Mouse (Mus musculus) heart, adult 11 months (tissue): ENCODE results near the gene Ccnt2.

Experiments used
- DNase-seq: peaks from one replicate; pipeline ENCODE4 v3.0.0; 2022

Ccnt2 gene

GRCm38 (mm10) chr1:127773803-127774500, at the start of gene Ccnt2:
Gene Ccnt2, plus strand, starts transcription at chr1:127774164.
- DNase-seq, result peak; percentile 100

DNA sequence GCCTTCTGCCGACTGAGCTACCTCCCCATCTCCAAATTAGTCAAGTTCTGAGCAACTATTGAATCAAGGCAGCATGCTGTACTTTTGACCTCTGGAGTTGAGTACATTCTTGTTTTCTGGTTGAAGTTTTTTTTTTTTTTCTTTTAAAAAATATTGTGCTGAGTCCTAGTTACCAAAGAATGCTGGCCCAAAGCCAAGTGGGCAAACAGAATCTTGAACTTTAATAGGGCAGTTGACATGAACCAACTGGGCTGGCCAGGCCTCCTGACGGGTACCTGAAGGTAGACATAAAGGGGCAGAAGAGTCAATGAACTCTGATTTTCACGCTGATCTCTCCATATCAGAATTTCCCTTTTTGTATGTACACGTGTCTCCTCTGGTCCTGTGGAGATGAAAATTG, 44.9 kb upstream of the Ccnt2 start, which contains the start of gene Acmsd:
Gene Acmsd (plus strand): TSS at position 318 of the 400 bp plus-strand sequence.
- DNase-seq, result peak; percentile 10

- peak; percentile 65 for DNase-seq
Measured at GRCm38 (mm10) chr1:127731086-127731485, 42.9 kb upstream of the Ccnt2 start.

DNA sequence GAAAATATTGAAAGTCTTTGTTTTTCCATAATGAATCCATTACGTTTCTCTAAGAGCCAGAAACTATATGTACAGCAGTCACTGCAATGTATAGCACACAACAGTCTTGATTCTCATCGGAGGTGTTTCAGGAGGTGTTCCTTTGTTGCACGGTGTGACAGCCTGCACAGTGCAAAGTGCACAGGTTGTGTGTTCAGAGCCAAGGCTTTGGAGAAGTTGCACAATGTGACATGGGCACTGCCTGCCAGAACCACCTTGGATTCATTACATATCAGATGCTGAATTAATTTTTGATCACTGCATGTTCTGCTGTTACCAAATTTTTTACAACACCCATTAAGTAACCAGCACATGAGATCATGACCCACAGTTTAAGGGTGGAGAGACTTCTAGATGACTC, 41.5 kb upstream of the Ccnt2 start:
- peak; percentile 43 for DNase-seq

- DNase-seq, result peak; percentile 4
Measured at GRCm38 (mm10) chr1:127732841-127733240, 41.1 kb upstream of the Ccnt2 start.

- DNase-seq, result no peak
Measured at GRCm38 (mm10) chr1:127735356-127735755, 38.6 kb upstream of the Ccnt2 start.

GRCm38 (mm10) chr1:127750401-127751102, 23.4 kb upstream of the Ccnt2 start:
- DNase-seq, result peak; percentile 48

DNA sequence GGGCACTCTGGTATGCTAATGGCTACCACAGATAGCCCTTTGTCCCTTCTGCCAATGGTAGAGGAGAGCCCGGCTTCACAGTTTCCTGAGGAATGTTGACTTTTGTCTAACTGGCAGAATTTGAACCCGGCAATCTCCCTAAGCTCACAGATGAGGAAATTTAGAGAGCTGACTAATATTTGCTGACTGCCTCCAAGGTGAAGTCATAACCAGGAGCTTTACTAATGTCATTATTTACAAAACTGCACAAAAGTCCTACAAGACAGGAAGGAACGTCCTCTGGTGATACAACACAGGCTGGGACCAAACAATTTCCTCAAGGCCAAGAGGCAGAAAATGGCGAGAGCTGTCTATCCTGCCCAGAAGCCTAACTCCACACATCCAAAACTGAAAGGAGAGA, 18.2 kb upstream of the Ccnt2 start:
- peak; percentile 45 for DNase-seq

- DNase-seq, result peak; percentile 75
Measured at GRCm38 (mm10) chr1:127756331-127757163, 17.4 kb upstream of the Ccnt2 start.

GRCm38 (mm10) chr1:127757164-127757545, 16.8 kb upstream of the Ccnt2 start:
- peak; percentile 52 for DNase-seq

DNA sequence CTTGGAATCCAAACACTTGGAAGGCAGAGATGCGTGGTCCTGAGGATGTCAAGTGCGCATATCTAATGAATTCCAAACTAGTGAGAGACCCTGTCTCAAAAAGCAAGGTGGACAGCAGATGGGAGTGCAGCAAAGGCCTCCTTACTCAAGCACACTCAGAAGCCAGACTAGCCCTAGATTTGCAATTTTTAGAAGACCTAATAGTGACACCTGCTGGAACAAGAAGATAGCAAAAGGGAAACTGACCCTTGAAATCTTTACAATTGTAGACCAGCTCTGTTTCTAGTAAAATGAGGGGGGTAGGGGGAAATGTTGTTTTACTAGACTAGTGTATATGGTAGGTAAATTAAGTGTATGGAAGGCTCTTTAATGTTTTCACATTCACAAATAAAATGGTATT, 8.5 kb upstream of the Ccnt2 start:
- DNase-seq, result peak; percentile 61

DNA sequence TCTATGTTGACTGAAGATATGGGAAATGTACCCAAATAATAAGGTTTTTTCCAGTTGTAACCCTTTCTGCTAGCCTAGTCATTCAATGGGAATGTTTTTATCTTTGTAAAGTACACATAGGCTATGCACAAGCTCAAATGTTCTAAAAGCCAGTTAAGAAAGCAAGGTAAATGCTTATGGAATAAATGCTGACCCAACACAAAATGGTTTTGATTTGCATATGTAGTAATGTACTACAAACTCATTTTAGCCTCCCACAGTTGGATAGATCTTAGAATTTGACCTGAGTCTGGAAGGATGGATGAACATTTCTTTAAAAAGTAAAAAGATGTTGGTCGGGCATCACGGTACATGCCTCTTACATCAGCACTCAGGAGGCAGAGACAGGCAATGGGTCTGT, 7.2 kb upstream of the Ccnt2 start:
- DNase-seq, result no peak

DNA sequence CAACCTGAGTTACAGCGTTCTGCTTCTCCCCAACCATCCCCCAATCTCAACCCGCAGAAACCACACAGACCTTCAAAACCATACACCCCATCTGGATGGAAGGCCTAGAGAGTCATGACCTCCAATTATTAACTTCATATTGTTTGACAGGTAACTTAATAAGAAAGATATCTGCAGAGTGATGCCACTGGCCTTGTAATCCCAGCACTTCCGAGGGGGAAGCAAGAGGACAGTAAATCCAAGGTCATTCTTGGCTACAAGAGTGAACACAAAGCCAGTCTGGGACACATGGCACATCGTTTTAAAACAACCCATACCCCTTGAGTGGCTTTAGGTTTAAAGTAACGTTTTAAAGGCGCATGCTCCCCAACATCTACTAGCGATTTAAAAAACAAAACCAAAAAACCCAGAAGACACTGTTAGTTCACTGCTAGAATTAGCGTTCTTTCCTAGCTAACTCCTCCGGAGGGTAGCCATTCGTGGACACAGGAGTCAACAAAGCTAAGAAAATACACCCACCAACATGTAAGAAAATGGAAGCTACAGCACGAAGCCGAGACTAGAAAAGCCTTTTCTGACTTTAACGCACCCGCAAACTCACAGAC, 664 bp upstream of the Ccnt2 start:
- DNase-seq, result peak; percentile 92

- DNase-seq, result no peak
Measured at GRCm38 (mm10) chr1:127774501-127774880, 527 bp downstream of the Ccnt2 start.

- peak; percentile 36 for DNase-seq
Measured at GRCm38 (mm10) chr1:127775206-127775720, 1.3 kb downstream of the Ccnt2 start.

GRCm38 (mm10) chr1:127776246-127776645, 2.3 kb downstream of the Ccnt2 start:
- DNase-seq, result peak; percentile 8

- peak; percentile 69 for DNase-seq
Measured at GRCm38 (mm10) chr1:127778611-127779010, 4.6 kb downstream of the Ccnt2 start.

DNA sequence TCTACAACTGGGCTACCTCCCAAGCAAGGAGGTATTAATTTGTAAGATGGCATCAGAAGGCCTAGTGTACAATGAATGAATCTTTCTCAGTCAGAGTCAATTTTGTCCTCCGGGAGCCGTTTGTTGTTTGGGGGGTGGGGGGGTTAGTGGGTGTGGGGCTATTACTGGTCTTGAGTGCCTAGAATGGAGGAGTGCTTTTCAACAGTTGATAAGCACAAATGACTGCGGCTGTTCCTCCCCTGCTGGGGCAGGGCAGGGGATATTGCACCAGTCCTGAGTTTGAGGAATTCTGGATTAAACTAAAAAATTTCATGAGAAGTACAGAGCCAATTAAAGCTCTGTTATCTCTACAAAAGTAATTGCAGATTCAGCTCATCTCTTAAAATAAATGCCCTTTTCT, 6.2 kb downstream of the Ccnt2 start:
- DNase-seq, result peak; percentile 57

- peak; percentile 9 for DNase-seq
Measured at GRCm38 (mm10) chr1:127780849-127781248, 6.9 kb downstream of the Ccnt2 start.

DNA sequence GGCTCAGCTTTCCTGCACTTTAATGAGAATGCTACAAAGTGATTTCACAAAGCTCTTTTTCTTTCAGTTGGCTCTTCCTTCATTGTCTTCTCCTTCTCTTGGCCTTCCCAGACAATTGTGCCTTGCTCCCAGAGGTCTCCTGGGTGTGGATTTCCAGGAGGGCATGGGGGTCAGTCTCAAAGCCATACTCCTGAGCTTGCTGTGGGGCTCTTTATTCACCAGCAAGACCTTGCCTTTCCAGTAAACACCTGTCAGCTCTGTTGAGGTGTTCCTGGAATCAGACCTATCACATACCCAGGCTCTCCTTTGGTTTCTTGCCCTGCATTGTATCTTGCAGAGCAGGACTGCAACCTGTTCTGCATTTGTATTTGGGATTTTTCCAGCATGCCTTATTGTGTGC, 9.9 kb downstream of the Ccnt2 start:
- DNase-seq, result peak; percentile 61

DNA sequence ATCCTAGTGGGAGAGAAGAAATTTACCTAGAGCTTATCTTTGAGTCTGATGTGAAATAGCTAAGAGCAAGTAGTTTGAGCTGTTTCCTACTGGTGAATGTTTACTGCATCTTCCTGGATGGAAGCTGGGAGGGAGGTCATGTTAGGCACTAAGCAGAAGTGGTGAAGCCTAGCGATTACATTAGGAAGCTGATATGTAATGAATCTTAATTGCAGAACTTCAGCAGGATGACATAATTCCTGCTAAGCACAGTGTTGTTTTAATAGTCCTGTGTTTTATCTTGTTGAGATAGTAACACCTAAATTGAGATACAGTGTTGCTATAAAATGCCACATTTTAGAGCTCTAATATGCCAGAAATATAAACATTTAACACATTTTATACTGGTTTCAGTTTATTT, 11.9 kb downstream of the Ccnt2 start:
- peak; percentile 44 for DNase-seq

GRCm38 (mm10) chr1:127788943-127789342, 15.0 kb downstream of the Ccnt2 start:
- no peak for DNase-seq

DNA sequence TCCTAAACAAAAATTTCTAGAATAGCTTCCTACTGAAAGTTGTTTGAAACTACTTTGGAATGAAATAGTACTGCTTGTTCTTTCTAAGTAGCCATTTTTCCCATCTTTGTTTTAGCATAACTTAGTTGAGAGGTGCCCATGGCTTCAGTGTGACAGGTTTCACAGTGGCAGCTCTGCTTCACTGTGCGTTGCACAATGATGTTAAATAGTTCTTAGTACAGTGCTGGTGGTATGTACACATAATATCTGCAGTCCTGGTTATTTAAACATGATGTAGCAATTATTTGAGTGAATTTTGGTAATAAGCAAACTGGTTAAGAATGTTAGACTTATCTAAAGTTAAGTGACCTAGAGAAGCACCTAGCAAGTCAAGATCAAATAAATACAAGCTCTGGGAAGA, 19.5 kb downstream of the Ccnt2 start:
- DNase-seq, result peak; percentile 19
